Mouse (Mus musculus): ENCODE measurements around the gene Cd40lg. TPM values are rescaled to one million over a fixed set of nuclear protein-coding genes. Genes with fewer than 3 reads are reported as not detected.

Gene Cd40lg
- polyA plus RNA-seq (2012; ENCODE audit: insufficient read depth, insufficient read length, low replicate concordance, missing spikeins), result not detected in 2 replicates

GRCm38 (mm10) chrX:57211876-57212275 lies at the start of gene Cd40lg:
Gene Cd40lg, plus strand, starts transcription at chrX:57212143.
- H3K27ac ChIP-seq (ENCODE audit: insufficient read depth, low read depth, low read length), result no peak within 1 kb of the TSS
- no peak within 1 kb of the TSS for H3K4me3 ChIP-seq (ENCODE audit: insufficient read depth, low read depth, low read length)
- H3K4me1 ChIP-seq (ENCODE audit: control insufficient read depth, insufficient read depth, low read length), result no peaks in the 10 kb centered on the region
- no peak for TF ChIP-seq POLR2A (IDR thresholded peaks at IDR 0.05; ENCODE audit: insufficient read depth, low read depth, low read length)
- no peak for TF ChIP-seq CTCF (IDR thresholded peaks at IDR 0.05; ENCODE audit: insufficient read depth, low read depth, low read length)
- WGBS, result 91% methylated on average over 9 of the region's 9 CpGs

- H3K4me1 ChIP-seq (ENCODE audit: control insufficient read depth, insufficient read depth, low read length), result no peaks in the 10 kb centered on the region
- no peak overlapping the region for H3K27ac ChIP-seq (ENCODE audit: insufficient read depth, low read depth, low read length)
- TF ChIP-seq POLR2A (IDR thresholded peaks at IDR 0.05; ENCODE audit: insufficient read depth, low read depth, low read length) (no peak), CTCF (IDR thresholded peaks at IDR 0.05; ENCODE audit: insufficient read depth, low read depth, low read length) (no peak)
- no peak overlapping the region for H3K4me3 ChIP-seq (ENCODE audit: insufficient read depth, low read depth, low read length)
- WGBS, result 24% methylated on average over 1 of the region's 1 CpGs
These were observed 45.4 kb upstream of the Cd40lg start for GRCm38 (mm10) chrX:57166549-57166948.

- Histone ChIP-seq H3K4me3 (ENCODE audit: insufficient read depth, low read depth, low read length) (no peak overlapping the region), H3K27ac (ENCODE audit: insufficient read depth, low read depth, low read length) (no peak overlapping the region), H3K4me1 (ENCODE audit: control insufficient read depth, insufficient read depth, low read length) (no peaks in the 10 kb centered on the region)
- TF ChIP-seq CTCF (IDR thresholded peaks at IDR 0.05; ENCODE audit: insufficient read depth, low read depth, low read length) (no peak), POLR2A (IDR thresholded peaks at IDR 0.05; ENCODE audit: insufficient read depth, low read depth, low read length) (no peak)
These were observed 40.7 kb upstream of the Cd40lg start for GRCm38 (mm10) chrX:57171269-57171668.

GRCm38 (mm10) chrX:57177225-57177779 lies 34.6 kb upstream of the Cd40lg start:
- TF ChIP-seq POLR2A (IDR thresholded peaks at IDR 0.05; ENCODE audit: insufficient read depth, low read depth, low read length) (no peak), CTCF (IDR thresholded peaks at IDR 0.05; ENCODE audit: insufficient read depth, low read depth, low read length) (no peak)
- Histone ChIP-seq H3K4me1 (ENCODE audit: control insufficient read depth, insufficient read depth, low read length) (no peaks in the 10 kb centered on the region), H3K4me3 (ENCODE audit: insufficient read depth, low read depth, low read length) (no peak overlapping the region), H3K27ac (ENCODE audit: insufficient read depth, low read depth, low read length) (no peak overlapping the region)
- WGBS, result 90% methylated on average over 13 of the region's 13 CpGs

GRCm38 (mm10) chrX:57182470-57182869 lies 29.5 kb upstream of the Cd40lg start:
- 79% methylated on average over 2 of the region's 2 CpGs for WGBS
- Histone ChIP-seq H3K4me1 (ENCODE audit: control insufficient read depth, insufficient read depth, low read length) (no peaks in the 10 kb centered on the region), H3K4me3 (ENCODE audit: insufficient read depth, low read depth, low read length) (no peak overlapping the region), H3K27ac (ENCODE audit: insufficient read depth, low read depth, low read length) (no peak overlapping the region)
- TF ChIP-seq POLR2A (IDR thresholded peaks at IDR 0.05; ENCODE audit: insufficient read depth, low read depth, low read length) (no peak), CTCF (IDR thresholded peaks at IDR 0.05; ENCODE audit: insufficient read depth, low read depth, low read length) (no peak)

GRCm38 (mm10) chrX:57183359-57183758 lies 28.6 kb upstream of the Cd40lg start:
- no peaks in the 10 kb centered on the region for H3K4me1 ChIP-seq (ENCODE audit: control insufficient read depth, insufficient read depth, low read length)
- no peak overlapping the region for H3K27ac ChIP-seq (ENCODE audit: insufficient read depth, low read depth, low read length)
- no peak for TF ChIP-seq CTCF (IDR thresholded peaks at IDR 0.05; ENCODE audit: insufficient read depth, low read depth, low read length)
- TF ChIP-seq POLR2A (IDR thresholded peaks at IDR 0.05; ENCODE audit: insufficient read depth, low read depth, low read length), result no peak
- WGBS, result 90% methylated on average over 3 of the region's 3 CpGs
- no peak overlapping the region for H3K4me3 ChIP-seq (ENCODE audit: insufficient read depth, low read depth, low read length)

- TF ChIP-seq CTCF (IDR thresholded peaks at IDR 0.05; ENCODE audit: insufficient read depth, low read depth, low read length), result no peak
- TF ChIP-seq POLR2A (IDR thresholded peaks at IDR 0.05; ENCODE audit: insufficient read depth, low read depth, low read length), result no peak
These were observed 24.6 kb upstream of the Cd40lg start for GRCm38 (mm10) chrX:57187301-57187700.

GRCm38 (mm10) chrX:57189335-57189734 lies 22.6 kb upstream of the Cd40lg start:
- no peaks in the 10 kb centered on the region for H3K4me1 ChIP-seq (ENCODE audit: control insufficient read depth, insufficient read depth, low read length)
- no peak overlapping the region for H3K27ac ChIP-seq (ENCODE audit: insufficient read depth, low read depth, low read length)
- WGBS, result 81% methylated on average over 5 of the region's 5 CpGs
- TF ChIP-seq POLR2A (IDR thresholded peaks at IDR 0.05; ENCODE audit: insufficient read depth, low read depth, low read length) (no peak), CTCF (IDR thresholded peaks at IDR 0.05; ENCODE audit: insufficient read depth, low read depth, low read length) (no peak)
- H3K4me3 ChIP-seq (ENCODE audit: insufficient read depth, low read depth, low read length), result no peak overlapping the region

More at GRCm38 (mm10) chrX:57187301-57187700, 24.6 kb upstream of the Cd40lg start:
- Histone ChIP-seq H3K4me3 (ENCODE audit: insufficient read depth, low read depth, low read length) (no peak overlapping the region), H3K27ac (ENCODE audit: insufficient read depth, low read depth, low read length) (no peak overlapping the region), H3K4me1 (ENCODE audit: control insufficient read depth, insufficient read depth, low read length) (no peaks in the 10 kb centered on the region)
- WGBS, result 88% methylated on average over 8 of the region's 8 CpGs

GRCm38 (mm10) chrX:57196319-57196718 lies 15.6 kb upstream of the Cd40lg start:
- Histone ChIP-seq H3K4me1 (ENCODE audit: control insufficient read depth, insufficient read depth, low read length) (no peaks in the 10 kb centered on the region), H3K27ac (ENCODE audit: insufficient read depth, low read depth, low read length) (no peak overlapping the region), H3K4me3 (ENCODE audit: insufficient read depth, low read depth, low read length) (no peak overlapping the region)
- 75% methylated on average over 9 of the region's 9 CpGs for WGBS
- TF ChIP-seq POLR2A (IDR thresholded peaks at IDR 0.05; ENCODE audit: insufficient read depth, low read depth, low read length), result no peak
- no peak for TF ChIP-seq CTCF (IDR thresholded peaks at IDR 0.05; ENCODE audit: insufficient read depth, low read depth, low read length)

Data from olfactory bulb, adult 2 months (tissue).